Mouse (Mus musculus): Measurements from ENCODE around the gene Tmed4.

DNA sequence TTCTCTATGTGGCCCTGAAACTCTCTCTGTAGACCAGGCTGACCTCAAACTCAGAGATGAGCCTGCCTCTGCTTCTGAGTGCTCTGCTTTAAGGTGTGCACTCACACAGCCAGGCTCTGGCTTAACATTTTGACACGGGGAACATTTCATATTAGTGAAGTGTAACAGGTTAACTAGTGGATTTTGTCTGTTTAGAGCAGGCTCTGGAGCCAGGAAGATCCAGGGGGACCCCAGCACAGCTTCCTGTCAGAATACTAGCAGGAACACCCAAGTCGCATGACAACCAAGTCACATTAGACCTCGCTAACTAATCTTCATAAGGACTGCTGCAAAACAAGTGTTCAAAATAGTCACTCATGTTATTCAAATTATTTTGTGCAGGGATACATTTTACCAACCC, 16.2 kb upstream of the Tmed4 start:
- no peak for TF ChIP-seq CTCF (IDR thresholded peaks at IDR 0.05; ENCODE audit: low read depth, low read length)
- TF ChIP-seq POLR2A (IDR thresholded peaks at IDR 0.05; ENCODE audit: extremely low read depth, insufficient read depth, low read length) = no peak
